In the genomic region with DNA sequence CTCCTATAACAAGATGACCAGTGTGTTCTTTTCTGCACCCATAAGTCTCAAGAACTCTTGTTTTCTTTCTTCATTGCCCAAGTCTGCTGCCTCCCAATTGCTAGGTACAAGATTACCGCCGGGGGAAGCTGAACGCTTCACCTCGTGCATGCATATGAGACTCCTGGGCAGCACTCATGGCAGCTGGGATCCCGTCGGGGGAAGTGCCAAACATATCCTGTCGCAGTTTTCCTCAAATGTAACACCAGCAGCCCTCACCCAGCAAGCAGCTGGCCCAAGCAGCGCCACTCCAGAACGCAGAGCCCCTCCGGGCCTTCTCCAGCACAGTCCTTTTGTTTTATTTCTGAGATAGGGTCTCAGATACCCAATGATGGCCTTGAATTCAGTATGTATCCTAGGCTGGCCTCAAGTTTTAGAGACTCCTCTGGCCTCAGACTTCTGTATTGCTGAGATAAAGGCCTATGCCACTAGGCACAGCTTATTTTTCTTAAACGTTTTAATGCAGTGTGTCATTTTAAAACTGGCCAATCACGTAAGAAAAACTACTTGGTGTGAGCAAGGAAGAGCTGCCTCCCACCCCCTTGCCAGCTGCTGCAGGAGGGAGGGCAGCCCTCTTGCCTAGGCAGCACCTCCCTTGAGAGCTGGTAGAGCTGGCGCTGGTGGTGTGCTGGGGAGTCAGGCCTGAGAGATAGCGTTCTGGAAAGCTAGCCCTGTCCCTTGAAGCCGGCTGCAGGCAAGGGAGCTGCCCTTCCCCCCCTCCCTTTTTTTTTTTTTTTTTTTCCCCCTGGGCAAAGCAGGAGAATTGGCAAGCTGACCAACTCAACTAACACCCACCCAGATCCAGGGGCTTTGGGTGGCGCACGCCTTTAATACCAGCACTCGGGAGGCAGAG, we compare ENCODE assay signal across 12 mouse cellular contexts. TPM values are rescaled to one million over a fixed set of nuclear protein-coding genes. Genes with fewer than 3 reads are reported as not detected.
DNase-seq lines count a peak whose midpoint lies in the region; ATAC-seq and TF ChIP-seq lines count a peak whose summit lies in the region.
"Had no signal": no experiment of that assay in that cellular context is flagged by ENCODE, and none has a peak within 500 bp of the region (broad histone marks: within the 10 kb centered on the region; RNA-seq: fewer than 3 reads in every experiment).

No protein-coding gene starts in this region.

- H3K4me1 ChIP-seq in lung, adult 2 months (ENCODE audit: control insufficient read depth, insufficient read depth, low read length): no peaks in the 10 kb centered on the region
- peaks cover 8% of the 10 kb centered on the region for H3K4me1 ChIP-seq in kidney, embryonic 15.5 days
- H3K4me1 ChIP-seq: embryonic facial prominence, embryonic 13.5 days had no signal

- DNase-seq in frontal cortex, postnatal 36 days (ENCODE audit: low spot score in 2 of 2): peak; percentile 11 to 17
- no peak for DNase-seq in frontal cortex, postnatal 10 days (ENCODE audit: low spot score in 2 of 2)
- DNase-seq in spleen, adult 12 weeks (ENCODE audit: low spot score): peak; percentile 19
- DNase-seq in spleen, postnatal 14 days (ENCODE audit: low spot score in 2 of 2): no peak
- DNase-seq in c-Kit-positive CD71-positive TER-119-positive erythroid progenitor cells, embryonic 14.5 days (ENCODE audit: low spot score): peak; percentile 34
- peak; percentile 7 for DNase-seq in thymus, postnatal 25 days
- DNase-seq in lung, adult 2 months: no peak
- DNase-seq: lung, postnatal 36 days had no signal

- H3K36me3 ChIP-seq in kidney, embryonic 15.5 days: no peaks in the 10 kb centered on the region
- H3K36me3 ChIP-seq: embryonic facial prominence, embryonic 13.5 days had no signal

- no peak overlapping the region for H3K4me2 ChIP-seq in kidney, embryonic 15.5 days
- H3K4me2 ChIP-seq: embryonic facial prominence, embryonic 13.5 days had no signal

- H3K27me3 ChIP-seq in kidney, embryonic 15.5 days: no peaks in the 10 kb centered on the region
- H3K27me3 ChIP-seq: embryonic facial prominence, embryonic 13.5 days had no signal

- H3K9ac ChIP-seq in kidney, embryonic 15.5 days: no peak overlapping the region
- H3K9ac ChIP-seq: embryonic facial prominence, embryonic 13.5 days had no signal

- WGBS in lung, adult 2 months: 69% methylated on average over 18 of the region's 18 CpGs
- 59% methylated on average over 18 of the region's 18 CpGs for WGBS in kidney, embryonic 15.5 days

- ATAC-seq in kidney, embryonic 15.5 days (replicated peaks; ENCODE audit: low FRiP score): no peak

- no peak for TF ChIP-seq CTCF in lung, adult 2 months (IDR thresholded peaks at IDR 0.05; ENCODE audit: insufficient read depth, low read length)

- H3K4me3 ChIP-seq in lung, adult 2 months (replicated peaks; ENCODE audit: extremely low read depth, low read depth, low read length): no peak overlapping the region
- H3K4me3 ChIP-seq in kidney, embryonic 15.5 days (replicated peaks): no peak overlapping the region
- H3K4me3 ChIP-seq: embryonic facial prominence, embryonic 13.5 days had no signal

- no peaks in the 10 kb centered on the region for H3K9me3 ChIP-seq in kidney, embryonic 15.5 days (replicated peaks)
- H3K9me3 ChIP-seq: embryonic facial prominence, embryonic 13.5 days had no signal

- no peak for TF ChIP-seq POLR2A in lung, adult 2 months (IDR thresholded peaks at IDR 0.05; ENCODE audit: borderline replicate concordance, extremely low read depth, low read depth, low read length)

- H3K27ac ChIP-seq in kidney, embryonic 15.5 days: no peak overlapping the region
- H3K27ac ChIP-seq: embryonic facial prominence, embryonic 13.5 days; stomach, postnatal 0 days had no signal

RNA-seq across cellular contexts. Expression of gene Cct8l1, which starts 16.6 kb away (rescaled TPM):
- polyA plus RNA-seq in lung, adult 2 months (2012; rRNA removed): not detected in 2 replicates
- polyA plus RNA-seq in kidney, embryonic 15.5 days (2015; fragmentation: Nextera tagmentation; extraction: Ambion mirVana): 0.10 TPM in 1 of 2 replicates, not detected in the other
- polyA plus RNA-seq: embryonic facial prominence, embryonic 13.5 days; kidney, embryonic 14.5 days had no signal

RNA-seq across cellular contexts. Expression of gene Kmt2c, which starts 33.9 kb away (rescaled TPM):
- 13.6 and 19.0 TPM in 2 replicates for polyA plus RNA-seq in lung, adult 2 months (2012; rRNA removed)
- polyA plus RNA-seq in kidney, embryonic 15.5 days (2015; fragmentation: Nextera tagmentation; extraction: Ambion mirVana): 12.7 and 12.9 TPM in 2 replicates

Comparison
In these comparisons a context has a peak if more than half of its experiments do, and no peak if none do; other contexts are left out.
1. DNase-seq: peak in frontal cortex, postnatal 36 days (2 of 2), spleen, adult 12 weeks (single experiment), c-Kit-positive CD71-positive TER-119-positive erythroid progenitor cells, embryonic 14.5 days (single experiment) and thymus, postnatal 25 days (single experiment); none in frontal cortex, postnatal 10 days (0 of 2), spleen, postnatal 14 days (0 of 2) and lung, adult 2 months (single experiment).